Mouse (Mus musculus) forebrain, embryonic 11.5 days (tissue): ENCODE data around the gene Ccnb3. TPM values are rescaled to one million over a fixed set of nuclear protein-coding genes. Genes with fewer than 3 reads are reported as not detected.
"Not testable (repeated sequence)": the region's sequence is repeated elsewhere in the genome, so short reads cannot be mapped to it uniquely, and the experiment has no call there.

ENCODE experiments used
- ATAC-seq: fragments of 200-750 bp; cut with Nextera tagmentation; replicated peaks from 2 replicates; pipeline ENCODE4 v1.8.0; 2017; ENCODE audit warnings: moderate TSS enrichment; ENCODE audit not compliant: low FRiP score
- DNase-seq: peaks from one replicate; pipeline ENCODE4 v3.0.0-alpha.2; 2017; ENCODE audit warnings: low spot score
- H3K27ac ChIP-seq: fragments of 300-500 bp; sonication (generic); 2 replicates; pipeline ENCODE4 v1.5.1; 2014; ENCODE audit warnings: low read depth, low read length
- H3K27me3 ChIP-seq: fragments of 300-500 bp; sonication (generic); 2 replicates; pipeline ENCODE4 v1.6.1; 2014; ENCODE audit warnings: mild to moderate bottlenecking, low read length, mixed read lengths; ENCODE audit not compliant: control insufficient read depth, insufficient read depth
- H3K36me3 ChIP-seq: fragments of 300-500 bp; sonication (generic); 2 replicates; pipeline ENCODE4 v1.6.1; 2014; ENCODE audit warnings: mild to moderate bottlenecking, low read length, moderate library complexity, mixed read lengths; ENCODE audit not compliant: control insufficient read depth, insufficient read depth
- H3K4me1 ChIP-seq: fragments of 300-500 bp; sonication (generic); replicated peaks from 2 replicates; pipeline ENCODE4 v1.6.1; 2014; ENCODE audit warnings: low read length, mixed read lengths; ENCODE audit not compliant: control insufficient read depth, insufficient read depth
- H3K4me2 ChIP-seq: fragments of 300-500 bp; sonication (generic); 2 replicates; pipeline ENCODE4 v1.6.1; 2014; ENCODE audit warnings: low read depth, mild to moderate bottlenecking, low read length, moderate library complexity, mixed read lengths; ENCODE audit not compliant: severe bottlenecking
- H3K4me3 ChIP-seq: fragments of 300-500 bp; sonication (generic); 2 replicates; pipeline ENCODE4 v1.5.1; 2014; ENCODE audit warnings: low read depth, low read length
- H3K9ac ChIP-seq: fragments of 300-500 bp; sonication (generic); 2 replicates; pipeline ENCODE4 v1.6.1; 2014; ENCODE audit warnings: low read length
- H3K9me3 ChIP-seq: fragments of 300-500 bp; sonication (generic); 2 replicates; pipeline ENCODE4 v1.6.1; 2016; ENCODE audit warnings: low read length, mixed read lengths; ENCODE audit not compliant: control insufficient read depth
- WGBS: fragments of 180-500 bp; shearing (Covaris S2); extraction: QIAGEN DNeasy Blood & Tissue Kit; methylation state at CpG from one replicate; pipeline ENCODE4 v1.1.7; 2014; 5-methylcytosine and 5-hydroxymethylcytosine counted together
- polyA plus RNA-seq: library from polyadenylated mRNA; unstranded; fragments of >200 nt; fragmentation: Nextera tagmentation; extraction: Ambion mirVana; gene quantifications from 2 replicates; pipeline ENCODE4 v1.2.1, GENCODE M21; 2014

The Ccnb3 gene
- polyA plus RNA-seq, 1 experiment from 2014 or later, result 0.05 TPM

- not testable (repeated sequence) for H3K4me3 ChIP-seq, H3K4me1 ChIP-seq, H3K9me3 ChIP-seq, H3K27ac ChIP-seq, H3K4me2 ChIP-seq, H3K27me3 ChIP-seq, H3K9ac ChIP-seq, ATAC-seq, DNase-seq, H3K36me3 ChIP-seq
- WGBS, result 88% methylated on average over 3 of the region's 4 CpGs
These were observed 57.5 kb downstream of the Ccnb3 start for GRCm38 (mm10) chrX:6983916-6984315.

GRCm38 (mm10) chrX:6971956-6972355 is 69.5 kb downstream of the Ccnb3 start:
- no peaks in the 10 kb centered on the region for H3K27me3 ChIP-seq
- DNase-seq, result no peak
- H3K4me1 ChIP-seq, result no peaks in the 10 kb centered on the region
- H3K4me2 ChIP-seq, result no peak overlapping the region
- no peak overlapping the region for H3K9ac ChIP-seq
- no peak overlapping the region for H3K27ac ChIP-seq
- ATAC-seq, result no peak
- H3K36me3 ChIP-seq, result no peaks in the 10 kb centered on the region
- H3K4me3 ChIP-seq, result no peak overlapping the region
- WGBS, result 67% methylated on average over 1 of the region's 1 CpGs
- H3K9me3 ChIP-seq, result no peaks in the 10 kb centered on the region

GRCm38 (mm10) chrX:6968598-6968997 is 72.8 kb downstream of the Ccnb3 start:
- DNase-seq (no peak), ATAC-seq (no peak)
- Histone ChIP-seq H3K9me3 (no peaks in the 10 kb centered on the region), H3K9ac (no peak overlapping the region), H3K27ac (no peak overlapping the region), H3K4me1 (no peaks in the 10 kb centered on the region), H3K4me3 (no peak overlapping the region), H3K4me2 (no peak overlapping the region), H3K27me3 (no peaks in the 10 kb centered on the region), H3K36me3 (no peaks in the 10 kb centered on the region)
- 88% methylated on average over 3 of the region's 3 CpGs for WGBS

Other genes starting within 250 kb of the Ccnb3 start
- not detected in 2 replicates for gene Akap4, start 25.9 kb upstream of the Ccnb3 start, polyA plus RNA-seq